Mouse (Mus musculus) neural tube, postnatal 0 days (tissue): ENCODE results near the gene Cldn11. TPM values are rescaled to one million over a fixed set of nuclear protein-coding genes. Genes with fewer than 3 reads are reported as not detected.

Source experiments
- polyA plus RNA-seq: library from polyadenylated mRNA; unstranded; fragments of >200 nt; fragmentation: Nextera tagmentation; extraction: Ambion mirVana; gene quantifications from 2 replicates; pipeline ENCODE4 v1.2.1, GENCODE M21; 2015

Cldn11 gene
- polyA plus RNA-seq, result 49.5 and 102 TPM in 2 replicates

GRCm38 (mm10) chr3:31149706-31150105 lies at the start of gene Cldn11:
Cldn11 (plus strand) TSS chr3:31149920.

Other genes starting within 250 kb of the Cldn11 start
- 7.9 and 9.3 TPM in 2 replicates for gene Phc3, start 180.5 kb upstream of the Cldn11 start, polyA plus RNA-seq
- 23.0 TPM in 2 replicates for gene Prkci, start 154.2 kb upstream of the Cldn11 start, polyA plus RNA-seq
- gene Skil, start 54.9 kb upstream of the Cldn11 start, polyA plus RNA-seq, result 21.1 and 24.1 TPM in 2 replicates
- 13.6 and 13.9 TPM in 2 replicates for gene Slc7a14, start 160.5 kb downstream of the Cldn11 start, polyA plus RNA-seq